Mouse (Mus musculus): ENCODE measurements at regions not wholly inside any gene's neighbourhood (a gene's known extent, or its start where the extent isn't known, plus 50 kb on each side); places are given as distances from the start of the nearest gene placed in this dataset.

DNA sequence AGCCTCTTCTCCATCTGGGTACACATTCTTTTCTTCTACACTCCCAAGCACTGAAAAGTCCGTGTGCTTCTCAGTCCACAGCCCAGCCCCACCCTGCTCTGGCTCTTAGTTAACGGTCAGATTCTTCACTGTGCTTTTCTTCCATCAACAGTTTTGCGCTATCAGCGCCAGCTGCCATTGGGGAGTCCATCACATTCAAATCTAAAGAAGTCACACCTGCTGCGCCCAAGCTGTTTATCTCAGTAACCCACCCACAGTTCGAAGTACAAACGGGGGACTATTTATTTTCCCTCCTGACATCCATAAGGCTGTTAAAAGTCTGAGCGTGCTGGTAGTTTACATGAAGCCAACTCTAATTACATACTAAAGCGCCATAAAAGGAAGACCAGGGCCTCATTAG lies 222.8 kb downstream of the 1500009L16Rik start:
- ATAC-seq (ENCODE audit: insufficient number of reproducible peaks, insufficient read depth, low FRiP score, low read depth): no peak
- peaks cover 0 to 2% of the 10 kb centered on the region in 2 experiments; a peak in 1 of 4 replicates for H3K4me1 ChIP-seq (ENCODE audit: control insufficient read depth in 2 of 2, insufficient read depth in 2 of 2, low read length in 2 of 2)
- H3K4me2 ChIP-seq (ENCODE audit: low read length): no peak overlapping the region
- no peak overlapping the region for H3K4me3 ChIP-seq (ENCODE audit: control insufficient read depth in 1 of 2, insufficient read depth in 1 of 2, low read depth in 1 of 2, low read length in 2 of 2)
- no peaks in the 10 kb centered on the region for H3K9me3 ChIP-seq (ENCODE audit: control insufficient read depth, low read length)
- no peaks in the 10 kb centered on the region for H3K27me3 ChIP-seq (ENCODE audit: control insufficient read depth, insufficient read depth, low read length)
- H3K27ac ChIP-seq (replicated peaks in 1 of 2; ENCODE audit: control insufficient read depth in 1 of 2, insufficient read depth in 1 of 2, low read depth in 2 of 2, low read length in 2 of 2): no peak overlapping the region
- no peak overlapping the region for H3K9ac ChIP-seq (ENCODE audit: low read length)
- 67% methylated on average over 9 of the region's 9 CpGs for WGBS
- H3K36me3 ChIP-seq (ENCODE audit: control insufficient read depth, insufficient read depth, low read length): no peaks in the 10 kb centered on the region

DNA sequence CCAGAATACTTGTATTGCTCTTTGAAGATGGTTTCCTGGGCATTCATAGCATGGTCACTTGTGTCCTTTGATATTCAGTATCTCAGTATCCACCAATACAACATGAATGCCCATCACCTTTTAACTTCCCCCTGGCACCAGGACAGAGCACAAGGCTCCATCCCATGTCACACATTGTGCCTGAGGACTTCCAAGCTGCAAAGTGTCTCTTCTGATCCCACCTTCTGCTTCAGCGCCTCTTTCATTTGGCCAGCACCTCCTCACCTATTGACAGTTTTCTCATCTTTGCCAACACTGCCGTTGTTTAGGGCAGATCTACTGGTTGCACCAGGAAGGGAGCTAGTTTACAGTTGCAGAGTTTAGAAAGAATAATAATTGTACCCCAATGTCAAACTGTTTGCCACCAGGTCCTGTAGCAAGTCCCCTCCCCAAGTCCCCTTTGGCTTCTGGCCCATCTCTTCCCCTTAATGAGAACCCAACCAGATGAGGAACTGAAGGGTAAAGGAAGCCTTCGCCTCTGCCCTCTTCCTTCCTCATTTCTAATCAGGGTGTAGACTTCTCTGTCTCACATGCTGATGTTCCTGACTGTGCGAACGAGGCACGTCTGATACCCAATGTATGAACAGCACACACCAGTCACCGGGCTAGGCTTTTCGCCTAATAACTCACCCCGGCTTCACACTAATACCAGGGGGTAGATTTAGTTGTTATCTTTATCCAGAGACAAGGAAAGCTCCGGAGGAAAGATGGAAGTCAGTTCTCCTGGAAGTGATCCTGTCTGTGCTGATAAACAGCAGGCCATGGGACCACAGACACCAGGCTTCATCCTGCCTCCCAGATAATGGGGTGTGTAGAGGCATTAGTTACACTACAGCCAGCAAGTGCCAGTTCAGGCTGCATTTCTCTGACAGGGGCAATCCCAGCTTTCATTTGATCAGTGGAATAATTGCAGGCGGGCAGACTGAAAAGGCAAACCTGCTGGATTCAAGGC lies 223.8 kb downstream of the 1500009L16Rik start:
- Histone ChIP-seq H3K36me3 (ENCODE audit: control insufficient read depth, insufficient read depth, low read length) (no peaks in the 10 kb centered on the region), H3K4me1 (ENCODE audit: control insufficient read depth in 2 of 2, insufficient read depth in 2 of 2, low read length in 2 of 2) (peaks cover 0 to 2% of the 10 kb centered on the region in 2 experiments; a peak in 1 of 4 replicates), H3K9ac (ENCODE audit: low read length) (no peak overlapping the region), H3K4me3 (ENCODE audit: control insufficient read depth in 1 of 2, insufficient read depth in 1 of 2, low read depth in 1 of 2, low read length in 2 of 2) (no peak overlapping the region), H3K27me3 (ENCODE audit: control insufficient read depth, insufficient read depth, low read length) (no peaks in the 10 kb centered on the region), H3K9me3 (ENCODE audit: control insufficient read depth, low read length) (no peaks in the 10 kb centered on the region), H3K4me2 (ENCODE audit: low read length) (no peak overlapping the region), H3K27ac (replicated peaks in 1 of 2; ENCODE audit: control insufficient read depth in 1 of 2, insufficient read depth in 1 of 2, low read depth in 2 of 2, low read length in 2 of 2) (no peak overlapping the region)
- no peak for ATAC-seq (ENCODE audit: insufficient number of reproducible peaks, insufficient read depth, low FRiP score, low read depth)
- 38% methylated on average over 11 of the region's 11 CpGs for WGBS

DNA sequence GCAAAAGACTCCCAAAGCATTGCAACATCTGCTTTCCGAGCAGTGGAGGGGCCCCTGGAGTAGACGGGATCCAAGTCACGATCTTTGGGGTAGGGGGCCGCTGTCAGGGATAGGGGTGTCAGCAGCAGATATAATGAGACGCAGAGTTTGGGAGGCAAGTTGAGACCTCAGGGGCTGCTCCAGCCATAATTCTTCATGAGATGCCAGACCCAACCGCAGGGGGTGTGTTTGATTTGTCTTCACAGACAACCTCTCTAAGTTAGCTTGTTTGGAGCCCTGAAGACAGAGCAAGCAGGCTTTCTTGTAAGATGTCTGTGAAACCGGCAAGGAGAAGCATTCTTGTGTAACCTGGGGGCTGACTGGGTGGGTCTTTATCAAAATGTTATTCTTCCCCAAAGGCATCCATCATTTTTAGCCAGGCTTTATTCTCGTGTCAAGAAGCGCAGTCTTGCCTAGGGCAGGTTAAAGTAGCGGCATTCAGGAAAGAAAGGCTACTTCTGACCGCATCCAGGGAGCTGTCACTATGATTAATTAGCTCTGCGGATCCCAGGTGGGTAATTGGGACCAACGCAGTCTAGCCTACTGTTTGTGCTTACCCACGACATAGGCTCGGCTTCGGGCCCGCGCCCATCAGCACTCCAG lies 234.6 kb downstream of the 1500009L16Rik start:
- ATAC-seq (ENCODE audit: insufficient number of reproducible peaks, insufficient read depth, low FRiP score, low read depth): no peak
- no peaks in the 10 kb centered on the region for H3K9me3 ChIP-seq (ENCODE audit: control insufficient read depth, low read length)
- 72% methylated on average over 18 of the region's 18 CpGs for WGBS
- H3K4me2 ChIP-seq (ENCODE audit: low read length): no peak overlapping the region
- no peak overlapping the region for H3K9ac ChIP-seq (ENCODE audit: low read length)
- H3K27ac ChIP-seq (replicated peaks in 1 of 2; ENCODE audit: control insufficient read depth in 1 of 2, insufficient read depth in 1 of 2, low read depth in 2 of 2, low read length in 2 of 2): no peak overlapping the region
- H3K4me3 ChIP-seq (ENCODE audit: control insufficient read depth in 1 of 2, insufficient read depth in 1 of 2, low read depth in 1 of 2, low read length in 2 of 2): no peak overlapping the region
- no peaks in the 10 kb centered on the region for H3K36me3 ChIP-seq (ENCODE audit: control insufficient read depth, insufficient read depth, low read length)
- no peaks in the 10 kb centered on the region for H3K27me3 ChIP-seq (ENCODE audit: control insufficient read depth, insufficient read depth, low read length)
- H3K4me1 ChIP-seq (ENCODE audit: control insufficient read depth in 2 of 2, insufficient read depth in 2 of 2, low read length in 2 of 2): no peaks in the 10 kb centered on the region

DNA sequence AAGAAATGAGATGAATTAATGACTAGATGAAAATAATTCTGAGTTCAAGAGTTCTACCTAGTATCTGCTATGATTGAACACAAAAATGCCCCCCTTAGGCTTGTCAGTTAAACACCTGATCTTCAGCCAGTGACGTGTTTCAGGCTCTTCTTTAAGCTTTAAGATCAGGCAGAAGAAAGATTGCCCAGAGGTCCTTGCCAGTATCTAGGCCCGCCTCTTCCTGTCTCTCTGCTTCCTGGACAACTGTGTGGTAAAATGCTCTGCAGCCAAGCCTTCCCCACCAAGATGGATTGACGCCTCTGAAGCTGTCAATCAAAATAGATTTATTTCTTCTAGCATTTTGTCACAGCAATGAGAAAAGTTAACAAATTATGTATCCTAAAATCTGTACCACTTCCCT lies 235.7 kb downstream of the 1500009L16Rik start:
- no peaks in the 10 kb centered on the region for H3K36me3 ChIP-seq (ENCODE audit: control insufficient read depth, insufficient read depth, low read length)
- 71% methylated on average over 3 of the region's 3 CpGs for WGBS
- no peaks in the 10 kb centered on the region for H3K4me1 ChIP-seq (ENCODE audit: control insufficient read depth in 2 of 2, insufficient read depth in 2 of 2, low read length in 2 of 2)
- ATAC-seq (ENCODE audit: insufficient number of reproducible peaks, insufficient read depth, low FRiP score, low read depth): no peak
- H3K9ac ChIP-seq (ENCODE audit: low read length): no peak overlapping the region
- no peak overlapping the region for H3K4me3 ChIP-seq (ENCODE audit: control insufficient read depth in 1 of 2, insufficient read depth in 1 of 2, low read depth in 1 of 2, low read length in 2 of 2)
- H3K4me2 ChIP-seq (ENCODE audit: low read length): no peak overlapping the region
- no peak overlapping the region for H3K27ac ChIP-seq (replicated peaks in 1 of 2; ENCODE audit: control insufficient read depth in 1 of 2, insufficient read depth in 1 of 2, low read depth in 2 of 2, low read length in 2 of 2)
- H3K27me3 ChIP-seq (ENCODE audit: control insufficient read depth, insufficient read depth, low read length): no peaks in the 10 kb centered on the region
- no peaks in the 10 kb centered on the region for H3K9me3 ChIP-seq (ENCODE audit: control insufficient read depth, low read length)

DNA sequence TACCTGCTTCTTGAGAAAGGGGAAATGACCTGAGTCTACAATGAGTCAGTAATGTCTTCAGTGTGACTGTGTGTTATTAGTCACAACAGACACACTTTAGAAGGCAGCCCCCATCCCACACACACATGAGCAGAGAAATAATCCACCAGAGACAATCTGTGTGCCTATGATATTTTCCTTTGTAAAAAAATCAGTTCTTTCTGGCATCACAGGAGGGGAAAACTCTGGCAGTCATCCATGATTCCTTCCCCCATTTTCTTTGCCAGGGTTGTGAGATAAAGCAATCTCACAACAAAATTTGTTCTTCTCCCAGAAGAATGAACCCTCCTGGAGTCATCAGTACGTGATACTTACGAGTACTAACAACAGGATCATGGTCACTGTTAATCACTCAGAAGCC lies 236.2 kb downstream of the 1500009L16Rik start:
- Histone ChIP-seq H3K4me3 (ENCODE audit: control insufficient read depth in 1 of 2, insufficient read depth in 1 of 2, low read depth in 1 of 2, low read length in 2 of 2) (no peak overlapping the region), H3K4me2 (ENCODE audit: low read length) (no peak overlapping the region), H3K27ac (replicated peaks in 1 of 2; ENCODE audit: control insufficient read depth in 1 of 2, insufficient read depth in 1 of 2, low read depth in 2 of 2, low read length in 2 of 2) (no peak overlapping the region), H3K4me1 (ENCODE audit: control insufficient read depth in 2 of 2, insufficient read depth in 2 of 2, low read length in 2 of 2) (no peaks in the 10 kb centered on the region), H3K9ac (ENCODE audit: low read length) (no peak overlapping the region), H3K9me3 (ENCODE audit: control insufficient read depth, low read length) (no peaks in the 10 kb centered on the region), H3K27me3 (ENCODE audit: control insufficient read depth, insufficient read depth, low read length) (no peaks in the 10 kb centered on the region), H3K36me3 (ENCODE audit: control insufficient read depth, insufficient read depth, low read length) (no peaks in the 10 kb centered on the region)
- 75% methylated on average over 2 of the region's 2 CpGs for WGBS
- ATAC-seq (ENCODE audit: insufficient number of reproducible peaks, insufficient read depth, low FRiP score, low read depth): no peak

DNA sequence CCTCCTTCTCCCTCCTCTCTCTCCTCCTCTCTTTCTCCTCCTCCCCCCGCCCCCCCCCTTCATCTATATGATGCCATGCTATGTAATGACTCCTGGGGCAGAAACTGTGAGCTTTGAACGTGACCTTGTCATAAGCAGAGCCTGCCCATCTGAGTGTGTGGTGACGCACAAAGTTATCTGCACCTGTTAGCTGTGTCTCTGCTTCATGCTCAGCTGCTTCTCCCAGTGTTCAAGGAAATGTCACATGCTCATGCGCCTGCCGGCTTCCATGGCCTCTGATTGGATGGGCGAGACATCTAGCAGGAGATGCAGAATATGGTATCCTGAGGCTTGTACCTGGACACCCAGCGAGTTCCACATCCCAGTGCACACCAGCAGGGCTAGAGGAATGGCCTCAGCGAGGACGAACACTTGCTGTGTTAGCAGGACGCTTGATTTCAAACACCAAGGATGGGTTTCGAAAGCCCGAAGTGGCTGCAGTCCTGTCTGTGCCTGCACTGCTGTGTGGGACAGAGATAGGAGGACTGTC lies 240.6 kb downstream of the 1500009L16Rik start:
- ATAC-seq (ENCODE audit: insufficient number of reproducible peaks, insufficient read depth, low FRiP score, low read depth): no peak
- WGBS: 72% methylated on average over 12 of the region's 12 CpGs
- H3K4me1 ChIP-seq (ENCODE audit: control insufficient read depth in 2 of 2, insufficient read depth in 2 of 2, low read length in 2 of 2): no peaks in the 10 kb centered on the region

DNA sequence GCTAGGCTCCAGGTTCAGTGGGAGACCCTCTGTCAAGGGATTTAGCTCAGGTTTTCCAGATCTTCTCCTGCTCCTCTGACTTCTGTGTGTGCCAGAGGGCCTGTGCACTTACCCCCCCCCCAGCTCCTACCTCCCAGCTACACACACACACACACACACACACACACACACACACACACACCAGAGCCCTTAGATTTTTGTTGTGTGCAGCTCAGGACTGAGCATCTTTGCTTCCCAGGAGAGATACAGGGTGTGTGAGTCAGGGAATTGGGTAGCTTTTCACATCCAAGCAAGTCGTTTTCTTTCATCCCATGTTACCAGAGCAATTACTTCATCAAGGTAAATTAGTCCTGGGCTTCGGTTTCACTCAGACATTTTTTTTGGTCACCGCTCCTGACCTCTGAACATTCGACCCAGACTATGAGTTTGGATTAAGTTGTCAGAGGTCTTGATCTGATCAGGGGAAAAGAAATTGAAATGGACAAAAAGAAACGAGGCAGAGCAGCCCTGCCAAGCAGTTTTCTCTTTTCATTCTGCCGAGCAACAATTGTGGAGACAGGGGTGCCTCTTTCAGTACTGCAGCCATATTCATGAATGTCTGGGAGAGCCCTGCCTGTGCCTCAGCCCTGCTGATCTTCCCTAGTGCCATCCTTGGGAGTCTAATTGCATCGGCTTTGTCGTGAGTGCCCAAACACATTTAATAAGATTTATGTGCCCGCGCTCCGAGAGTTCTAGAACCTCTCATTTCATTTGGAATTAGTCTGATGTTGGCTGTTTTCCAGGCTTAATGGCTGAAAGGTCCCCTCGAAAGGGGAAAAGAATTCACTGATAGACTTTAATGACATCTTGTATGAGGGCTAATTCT lies 241.3 kb downstream of the 1500009L16Rik start:
- Histone ChIP-seq H3K4me3 (ENCODE audit: control insufficient read depth in 1 of 2, insufficient read depth in 1 of 2, low read depth in 1 of 2, low read length in 2 of 2) (no peak overlapping the region), H3K36me3 (ENCODE audit: control insufficient read depth, insufficient read depth, low read length) (no peaks in the 10 kb centered on the region), H3K9ac (ENCODE audit: low read length) (no peak overlapping the region), H3K9me3 (ENCODE audit: control insufficient read depth, low read length) (no peaks in the 10 kb centered on the region), H3K4me2 (ENCODE audit: low read length) (no peak overlapping the region), H3K4me1 (ENCODE audit: control insufficient read depth in 2 of 2, insufficient read depth in 2 of 2, low read length in 2 of 2) (no peaks in the 10 kb centered on the region), H3K27me3 (ENCODE audit: control insufficient read depth, insufficient read depth, low read length) (no peaks in the 10 kb centered on the region), H3K27ac (replicated peaks in 1 of 2; ENCODE audit: control insufficient read depth in 1 of 2, insufficient read depth in 1 of 2, low read depth in 2 of 2, low read length in 2 of 2) (no peak overlapping the region)
- ATAC-seq (ENCODE audit: insufficient number of reproducible peaks, insufficient read depth, low FRiP score, low read depth): no peak
- 75% methylated on average over 12 of the region's 12 CpGs for WGBS

More for the DNA sequence above, 240.6 kb downstream of the 1500009L16Rik start:
- Histone ChIP-seq H3K9me3 (ENCODE audit: control insufficient read depth, low read length) (no peaks in the 10 kb centered on the region), H3K4me3 (ENCODE audit: control insufficient read depth in 1 of 2, insufficient read depth in 1 of 2, low read depth in 1 of 2, low read length in 2 of 2) (no peak overlapping the region), H3K27me3 (ENCODE audit: control insufficient read depth, insufficient read depth, low read length) (no peaks in the 10 kb centered on the region), H3K4me2 (ENCODE audit: low read length) (no peak overlapping the region), H3K9ac (ENCODE audit: low read length) (no peak overlapping the region), H3K27ac (replicated peaks in 1 of 2; ENCODE audit: control insufficient read depth in 1 of 2, insufficient read depth in 1 of 2, low read depth in 2 of 2, low read length in 2 of 2) (no peak overlapping the region), H3K36me3 (ENCODE audit: control insufficient read depth, insufficient read depth, low read length) (no peaks in the 10 kb centered on the region)
